Mouse (Mus musculus): Measurements from ENCODE around the gene Dolpp1.

The Dolpp1 gene

DNA sequence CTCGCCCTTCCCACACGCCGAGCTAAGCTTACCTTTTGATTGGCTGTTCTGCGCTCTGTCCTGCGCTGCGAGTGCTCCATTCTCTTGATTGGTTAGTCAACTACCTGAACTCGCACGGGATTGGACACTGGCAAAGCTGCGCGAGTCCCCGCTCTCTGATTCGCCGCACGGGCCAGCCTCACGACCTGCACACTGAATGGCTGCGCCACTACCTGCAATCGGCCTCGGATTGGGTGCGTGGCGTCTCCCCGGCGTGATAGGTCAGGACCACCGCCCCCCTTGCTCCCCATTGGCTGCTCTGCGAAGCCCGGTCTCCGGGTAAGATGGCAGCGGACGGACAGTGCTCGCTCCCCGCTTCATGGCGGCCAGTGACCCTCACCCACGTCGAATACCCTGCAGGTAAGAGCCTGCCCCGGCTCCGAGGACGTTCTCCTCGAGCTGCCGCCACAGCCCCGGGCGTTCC is at the start of gene Dolpp1:
TSS of gene Dolpp1 (plus strand) at position 141 of the 463 bp plus-strand sequence.
- DNase-seq (ENCODE audit: low spot score in 2 of 2): peak; percentile 97 to 98

GRCm38 (mm10) chr2:30342544-30342943 is 49.5 kb upstream of the Dolpp1 start:
- DNase-seq (ENCODE audit: low spot score in 2 of 2): no peak

DNA sequence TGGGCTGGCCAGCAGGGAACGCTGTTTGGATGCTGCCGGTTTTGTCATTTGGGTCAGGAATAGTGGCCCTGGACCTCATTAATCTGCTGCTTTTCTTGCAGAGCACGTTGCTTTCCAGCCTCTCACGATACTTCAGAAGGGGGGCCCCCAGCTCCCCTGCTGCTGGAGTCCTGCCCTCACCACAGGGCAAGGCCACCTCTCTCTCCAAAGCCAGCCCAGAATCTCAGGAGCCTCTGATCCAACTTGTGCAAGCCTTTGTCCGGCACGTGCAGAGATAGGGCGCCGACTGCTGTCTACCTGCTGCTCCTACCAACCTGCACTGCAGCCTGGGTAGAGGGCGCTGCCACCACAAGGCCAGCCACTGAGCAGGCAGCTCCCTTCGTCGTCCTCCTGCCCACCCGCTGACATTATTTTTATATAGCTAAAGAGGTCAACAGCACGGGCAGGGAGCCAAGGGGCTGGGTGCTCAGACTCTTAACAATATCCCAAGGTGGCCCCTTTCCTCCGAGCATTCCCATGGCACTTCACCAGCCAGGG is 48.4 kb upstream of the Dolpp1 start:
- no peak for DNase-seq (ENCODE audit: low spot score in 2 of 2)

DNA sequence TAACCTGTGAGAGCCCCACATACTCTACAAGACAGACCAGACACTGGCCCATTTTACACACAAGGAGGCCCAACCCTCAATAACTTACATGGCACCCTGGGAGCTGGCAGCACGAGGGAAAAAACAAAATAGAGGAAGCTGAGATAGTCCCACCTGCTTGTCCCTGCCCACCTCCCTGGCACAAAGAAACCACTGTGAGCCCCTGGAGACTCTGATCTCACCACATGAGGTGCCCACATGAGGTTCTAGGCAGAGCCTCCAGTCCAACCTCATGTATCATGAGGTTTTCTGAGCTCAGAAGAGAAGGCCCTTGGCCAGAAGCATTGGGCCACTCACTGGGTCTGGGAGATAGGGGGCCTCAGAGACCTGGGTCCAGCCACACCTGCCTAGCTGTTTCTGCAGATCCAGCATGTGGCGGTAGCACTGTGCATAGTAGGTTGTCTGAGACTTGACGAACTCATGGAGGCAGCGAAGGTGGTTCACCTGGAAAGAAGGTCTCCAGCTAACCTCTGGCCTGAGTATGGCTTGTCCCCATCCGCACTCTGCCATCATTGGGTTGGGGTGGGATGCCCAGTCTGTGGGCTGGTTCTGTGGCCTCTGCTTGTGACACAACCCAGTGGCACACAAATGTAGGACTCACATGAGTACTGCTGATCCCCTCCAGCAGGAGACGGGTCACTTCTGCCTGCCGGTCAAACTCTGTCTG is 45.9 kb upstream of the Dolpp1 start:
- DNase-seq (ENCODE audit: low spot score in 2 of 2): no peak

DNA sequence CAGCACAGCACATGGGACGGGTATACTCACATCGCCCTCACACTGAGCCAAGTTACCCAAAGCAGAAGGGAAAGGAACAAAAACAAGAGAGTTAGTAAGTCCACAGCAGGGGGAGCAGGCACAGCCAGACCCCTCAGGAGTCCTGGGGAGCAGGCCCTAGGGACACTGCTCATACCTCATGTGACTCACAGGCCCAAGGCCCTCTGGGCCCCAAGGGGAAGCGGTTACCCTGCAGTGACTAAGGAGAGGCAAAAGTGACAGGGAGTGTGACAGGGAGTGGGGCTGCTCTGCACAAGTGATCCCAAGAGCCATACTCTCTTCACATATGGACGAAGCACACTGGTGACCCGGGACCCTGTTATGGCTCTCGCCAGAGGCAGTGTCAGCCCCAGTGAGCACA is 42.9 kb upstream of the Dolpp1 start:
- DNase-seq (ENCODE audit: low spot score in 2 of 2): no peak

GRCm38 (mm10) chr2:30351149-30351548 is 40.9 kb upstream of the Dolpp1 start:
- no peak for DNase-seq (ENCODE audit: low spot score in 2 of 2)

DNA sequence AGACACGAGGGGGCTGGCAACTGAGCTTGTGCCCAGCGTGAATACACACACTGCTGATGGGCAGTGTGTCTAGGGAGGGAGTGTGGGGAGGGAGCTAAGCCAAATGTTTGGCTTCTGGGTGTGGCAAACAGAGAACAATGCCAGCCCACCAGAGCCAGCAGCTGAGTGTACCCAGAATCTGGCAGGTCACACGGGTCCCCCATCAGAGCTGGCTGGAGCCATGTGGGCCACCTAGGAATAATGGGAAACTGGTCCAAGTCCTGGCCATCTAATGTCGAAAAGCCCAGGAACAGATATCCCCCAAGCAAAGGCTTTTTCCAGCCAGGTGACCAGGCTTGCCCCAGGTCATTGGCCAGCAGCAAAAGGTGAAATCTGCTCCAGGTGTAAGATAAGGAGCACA is 36.2 kb upstream of the Dolpp1 start:
- no peak for DNase-seq (ENCODE audit: low spot score in 2 of 2)

DNA sequence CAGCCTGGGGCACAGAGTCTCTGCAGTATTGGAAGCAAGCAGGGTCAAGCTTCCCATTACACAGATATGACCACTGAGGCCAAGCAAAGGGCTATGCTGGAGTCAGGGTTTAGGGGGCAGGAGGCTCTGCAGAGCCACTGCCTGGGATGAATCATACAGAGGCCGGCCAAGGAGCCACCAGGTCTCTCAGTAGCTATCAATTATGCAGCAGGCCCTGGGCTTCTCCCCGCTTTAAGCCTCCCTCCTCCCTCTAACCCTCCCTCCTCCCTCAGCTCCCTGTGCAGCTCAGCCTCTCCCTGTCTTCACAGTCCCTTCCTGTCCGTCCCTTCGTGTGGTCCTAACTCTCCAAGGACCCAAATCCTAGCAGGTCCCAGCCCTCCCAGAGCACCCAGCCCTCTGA is 35.8 kb upstream of the Dolpp1 start:
- no peak for DNase-seq (ENCODE audit: low spot score in 2 of 2)

GRCm38 (mm10) chr2:30356906-30357305 is 35.1 kb upstream of the Dolpp1 start:
- DNase-seq (ENCODE audit: low spot score in 2 of 2): no peak

DNA sequence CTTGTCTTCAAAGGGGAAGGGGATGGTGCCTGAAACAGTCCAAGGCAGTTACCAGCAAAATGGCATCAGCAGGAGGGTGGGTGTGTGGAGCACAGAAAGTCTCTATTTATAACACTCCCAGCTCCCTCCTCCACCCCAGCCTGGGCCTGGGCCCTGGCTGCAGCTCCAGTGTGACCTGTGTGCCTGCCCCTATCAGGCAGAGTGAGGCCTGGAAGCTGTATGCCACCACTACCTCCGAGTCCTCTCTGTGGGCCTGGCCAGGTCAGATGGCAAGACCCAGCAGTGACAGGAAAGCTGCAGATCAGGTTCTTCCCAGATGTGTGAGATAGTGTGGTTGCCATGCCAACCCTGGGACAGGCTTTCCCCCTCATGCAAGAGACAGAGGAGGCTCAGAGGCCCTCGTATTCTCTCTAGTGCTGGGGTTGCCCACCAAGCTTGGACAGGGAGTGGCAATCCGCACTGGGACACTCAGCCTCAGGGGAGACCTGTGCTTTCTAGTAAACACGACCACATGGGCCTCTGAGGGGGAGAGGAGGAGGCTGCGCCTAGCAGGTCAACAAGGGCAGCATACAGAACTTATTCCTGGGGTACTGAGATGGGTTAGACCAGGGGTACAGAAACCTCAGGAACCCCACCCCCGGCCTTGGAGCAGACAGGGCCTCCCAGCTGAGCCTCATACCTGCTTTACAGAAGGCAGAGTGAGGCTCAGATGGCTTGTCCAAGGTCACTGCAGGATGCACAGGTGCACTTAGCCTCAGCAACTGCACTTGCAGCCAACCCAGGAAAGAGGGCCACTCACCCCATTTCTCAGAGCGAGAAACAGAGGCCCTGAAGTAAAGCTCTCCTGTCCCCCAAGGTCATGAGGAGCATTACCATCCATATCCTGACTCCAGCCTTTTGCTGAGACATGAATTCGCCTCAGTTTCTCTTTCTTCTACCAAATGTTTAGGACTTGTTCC is 34.2 kb upstream of the Dolpp1 start:
- DNase-seq (ENCODE audit: low spot score in 2 of 2): no peak

DNA sequence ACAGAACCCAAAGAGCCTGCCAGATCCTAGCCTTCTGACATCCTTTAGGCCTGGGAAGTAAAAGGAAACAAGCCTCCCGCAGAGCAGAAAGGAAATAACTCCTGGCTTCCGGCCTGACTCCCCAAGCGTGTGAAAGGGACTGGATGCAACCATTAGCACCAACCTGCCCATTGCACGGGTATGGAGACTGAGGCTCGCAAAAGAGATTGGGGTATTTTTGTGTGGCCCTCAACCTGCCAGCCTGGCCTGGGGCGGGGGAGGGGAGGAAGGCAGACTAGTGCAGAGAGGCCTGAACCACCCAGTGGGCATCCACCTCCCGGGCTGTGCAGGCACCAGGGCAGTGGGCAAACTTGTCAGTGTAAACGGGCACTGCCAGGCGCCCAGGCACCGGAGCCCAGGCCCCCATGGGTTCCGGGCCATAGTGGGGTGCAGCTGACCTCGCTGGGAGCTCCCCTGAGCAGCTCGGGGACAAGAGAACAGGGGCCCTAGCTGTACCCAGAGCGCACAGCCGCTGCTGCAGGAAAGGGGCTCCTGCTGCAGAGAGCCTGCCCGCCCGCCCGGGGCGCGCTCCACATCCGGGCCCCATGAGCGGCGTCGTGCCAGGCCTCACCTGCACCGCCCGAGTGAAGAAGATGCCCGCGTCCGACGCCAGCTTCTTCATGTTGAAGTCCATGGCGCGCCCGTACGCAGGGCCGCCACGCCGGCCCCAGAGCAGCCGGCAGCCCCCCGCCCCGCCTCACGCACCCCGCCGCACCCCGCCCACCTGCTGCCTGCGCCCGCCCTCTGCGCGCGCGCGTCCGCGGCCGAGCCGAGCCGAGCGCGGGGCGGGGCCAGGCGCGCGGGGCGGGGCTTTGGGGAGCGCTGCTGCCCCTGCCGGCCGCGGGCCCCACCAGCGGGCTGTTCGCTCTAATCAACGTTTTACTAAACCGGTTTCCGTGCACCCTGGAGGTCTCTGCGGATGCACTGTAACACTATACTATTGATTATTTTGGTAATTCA is 33.2 kb upstream of the Dolpp1 start, which contains the start of gene Sh3glb2:
TSS of gene Sh3glb2 (minus strand) at position 805 of the 999 bp plus-strand sequence.
- DNase-seq (ENCODE audit: low spot score in 2 of 2): peak; percentile 83 to 88

- no peak for DNase-seq (ENCODE audit: low spot score in 2 of 2)
Measured at GRCm38 (mm10) chr2:30360626-30361025, 31.4 kb upstream of the Dolpp1 start.

DNA sequence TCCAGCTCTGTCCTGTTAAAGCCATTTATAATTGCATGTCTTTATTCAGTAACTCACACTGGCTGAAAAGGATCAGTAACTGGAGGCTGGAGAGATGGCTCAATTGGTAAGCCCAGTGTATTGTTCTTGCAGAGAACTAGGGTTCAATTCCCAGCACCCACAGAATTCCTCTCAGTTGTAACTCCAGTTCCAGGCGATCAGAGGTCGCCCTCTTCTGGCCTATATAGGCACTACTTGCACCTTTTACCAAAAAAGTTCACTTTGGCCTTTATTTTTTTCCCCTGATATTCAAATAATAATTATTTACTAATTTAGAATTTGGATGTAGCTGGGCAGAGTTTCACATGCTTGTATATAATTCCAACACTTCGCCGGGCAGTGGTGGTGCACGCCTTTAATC is 29.2 kb upstream of the Dolpp1 start:
- no peak for DNase-seq (ENCODE audit: low spot score in 2 of 2)

- DNase-seq (ENCODE audit: low spot score in 2 of 2): peak; percentile 99
Measured at GRCm38 (mm10) chr2:30363773-30364650, 28.0 kb upstream of the Dolpp1 start, which contains the start of gene Miga2. Gene Miga2 (plus strand): TSS chr2:30364233.

- no peak for DNase-seq (ENCODE audit: low spot score in 2 of 2)
Measured at GRCm38 (mm10) chr2:30365281-30366069, 26.6 kb upstream of the Dolpp1 start.

GRCm38 (mm10) chr2:30366203-30366602 is 25.9 kb upstream of the Dolpp1 start:
- DNase-seq (ENCODE audit: low spot score in 2 of 2): no peak

DNA sequence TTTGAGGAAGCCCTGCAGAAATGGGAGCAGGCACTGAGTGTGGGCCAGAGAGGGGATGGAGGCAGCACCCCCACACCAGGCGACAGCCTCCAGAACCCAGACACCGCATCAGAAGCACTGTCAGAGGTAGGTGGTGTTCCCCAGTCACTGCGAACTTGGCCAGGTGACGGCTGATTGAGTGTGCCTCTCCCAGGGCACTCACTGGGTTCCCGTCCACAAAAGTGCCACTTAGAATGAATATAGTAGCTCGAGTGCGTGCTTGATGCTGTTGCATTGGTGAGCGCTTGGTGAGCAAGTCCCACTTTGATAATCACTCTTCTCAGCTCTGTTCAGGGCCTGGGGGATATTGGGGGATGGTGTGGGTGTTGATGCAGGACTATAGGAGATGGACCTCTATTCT is 20.5 kb upstream of the Dolpp1 start:
- no peak for DNase-seq (ENCODE audit: low spot score in 2 of 2)

DNA sequence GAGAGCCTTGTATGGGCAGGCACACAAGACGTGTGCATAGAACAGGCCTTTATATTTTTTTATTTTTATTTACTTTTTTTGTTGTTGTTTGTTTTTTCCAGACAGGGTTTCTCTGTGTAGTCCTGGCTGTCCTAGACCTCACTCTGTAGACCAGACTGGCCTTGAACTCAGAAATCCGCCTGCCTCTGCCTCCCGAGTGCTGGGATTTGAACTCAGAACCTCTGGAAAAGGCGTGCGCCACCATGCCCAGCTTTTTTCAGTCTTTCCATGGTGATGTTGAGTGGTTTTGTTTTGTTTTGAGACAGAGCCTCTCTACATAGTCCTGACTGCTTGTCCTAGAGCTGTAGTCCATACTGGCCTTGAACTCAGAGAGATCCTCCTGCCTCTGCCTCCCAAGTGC is 19.3 kb upstream of the Dolpp1 start:
- no peak for DNase-seq (ENCODE audit: low spot score in 2 of 2)

DNA sequence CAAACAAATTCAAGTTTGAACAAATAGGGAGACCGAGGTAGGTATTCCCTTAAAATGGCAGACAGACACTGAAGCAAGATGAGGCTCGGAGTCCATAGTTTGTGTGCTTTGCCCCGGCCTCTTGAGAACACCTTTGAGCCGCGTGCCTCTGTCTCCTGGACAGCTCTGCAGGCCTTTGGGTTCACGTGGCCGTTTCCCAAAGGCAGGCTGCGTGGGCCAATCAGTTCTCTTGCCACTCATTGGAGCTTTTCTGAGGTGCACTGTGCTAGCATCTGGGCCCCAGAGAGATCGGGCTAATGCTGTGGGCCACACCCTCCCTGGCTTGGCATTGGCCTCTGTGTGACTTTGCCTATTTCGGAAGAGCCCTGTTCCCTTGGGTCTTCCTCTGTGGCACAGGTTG is 16.2 kb upstream of the Dolpp1 start:
- DNase-seq (ENCODE audit: low spot score in 2 of 2): no peak
